Mouse (Mus musculus) retina, postnatal 1 day (tissue): ENCODE results near the gene Cxcl12.

Experiments used
- DNase-seq: peaks from one replicate; pipeline ENCODE4 v3.0.0-alpha.2; 2012

The Cxcl12 gene

GRCm38 (mm10) chr6:117175113-117175793 is 6.9 kb downstream of the Cxcl12 start:
- no peak for DNase-seq

- peak; percentile 45 for DNase-seq
Measured at GRCm38 (mm10) chr6:117176406-117176805, 8.1 kb downstream of the Cxcl12 start.

- DNase-seq = no peak
Measured at GRCm38 (mm10) chr6:117180303-117180702, 12.0 kb downstream of the Cxcl12 start.

GRCm38 (mm10) chr6:117185381-117185780 is 17.0 kb downstream of the Cxcl12 start:
- DNase-seq = no peak

GRCm38 (mm10) chr6:117190453-117190852 is 22.1 kb downstream of the Cxcl12 start:
- no peak for DNase-seq

- no peak for DNase-seq
Measured at GRCm38 (mm10) chr6:117191741-117192140, 23.4 kb downstream of the Cxcl12 start.

- no peak for DNase-seq
Measured at GRCm38 (mm10) chr6:117192678-117193077, 24.3 kb downstream of the Cxcl12 start.

GRCm38 (mm10) chr6:117195270-117195669 is 26.9 kb downstream of the Cxcl12 start:
- no peak for DNase-seq

GRCm38 (mm10) chr6:117198871-117199270 is 30.5 kb downstream of the Cxcl12 start:
- no peak for DNase-seq

- DNase-seq = no peak
Measured at GRCm38 (mm10) chr6:117199718-117200117, 31.4 kb downstream of the Cxcl12 start.

GRCm38 (mm10) chr6:117200916-117201315 is 32.6 kb downstream of the Cxcl12 start:
- no peak for DNase-seq

- no peak for DNase-seq
Measured at GRCm38 (mm10) chr6:117201396-117201795, 33.1 kb downstream of the Cxcl12 start.

- DNase-seq = no peak
Measured at GRCm38 (mm10) chr6:117201859-117202258, 33.5 kb downstream of the Cxcl12 start.

GRCm38 (mm10) chr6:117202856-117203400 is 34.6 kb downstream of the Cxcl12 start:
- DNase-seq = no peak

GRCm38 (mm10) chr6:117204112-117204511 is 35.8 kb downstream of the Cxcl12 start:
- DNase-seq = no peak

- DNase-seq = no peak
Measured at GRCm38 (mm10) chr6:117206834-117207233, 38.5 kb downstream of the Cxcl12 start.

GRCm38 (mm10) chr6:117207289-117207688 is 39.0 kb downstream of the Cxcl12 start:
- no peak for DNase-seq

GRCm38 (mm10) chr6:117210086-117210485 is 41.8 kb downstream of the Cxcl12 start:
- DNase-seq = no peak

- no peak for DNase-seq
Measured at GRCm38 (mm10) chr6:117210536-117210935, 42.2 kb downstream of the Cxcl12 start.

GRCm38 (mm10) chr6:117214506-117214905 is 46.2 kb downstream of the Cxcl12 start:
- no peak for DNase-seq

- DNase-seq = no peak
Measured at GRCm38 (mm10) chr6:117218442-117219299, 50.3 kb downstream of the Cxcl12 start.

- DNase-seq = no peak
Measured at GRCm38 (mm10) chr6:117219300-117219680, 51.0 kb downstream of the Cxcl12 start.

GRCm38 (mm10) chr6:117219911-117220481 is 51.7 kb downstream of the Cxcl12 start:
- no peak for DNase-seq
